Mouse (Mus musculus) E14TG2a.4 (cell line): ENCODE measurements at regions not wholly inside any gene's neighbourhood (a gene's known extent, or its start where the extent isn't known, plus 50 kb on each side); places are given as distances from the start of the nearest gene placed in this dataset.

ENCODE experiments used
- CTCF ChIP-seq: conservative IDR thresholded peaks from 2 replicates; pipeline ENCODE4 v1.5.1; 2014; ENCODE audit warnings: low read length
- NANOG ChIP-seq: IDR thresholded peaks from 2 replicates; pipeline ENCODE4 v1.6.1; 2014; ENCODE audit warnings: borderline replicate concordance, low read length, mixed read lengths
- POU5F1 ChIP-seq: IDR thresholded peaks from 2 replicates; pipeline ENCODE4 v1.6.1; 2014; ENCODE audit warnings: low read length, borderline replicate concordance

- TF ChIP-seq CTCF, result no peak; the same call in 1 of the 2 replicates
- TF ChIP-seq NANOG, result no peak
- no peak for TF ChIP-seq POU5F1
Observed at GRCm38 (mm10) chr4:83925118-83925842, 399.9 kb downstream of the Ccdc171 start.
